In genomic region chr9:124281448-124281791, GRCm38 (mm10) we compare ENCODE assay signal across 8 mouse cellular contexts. TPM values are rescaled to one million over a fixed set of nuclear protein-coding genes. Genes with fewer than 3 reads are reported as not detected.
DNase-seq lines count a peak whose midpoint lies in the region; ATAC-seq and TF ChIP-seq lines count a peak whose summit lies in the region.

No protein-coding gene starts in this region.

- TF ChIP-seq POLR2A in bone marrow, adult 2 months (IDR thresholded peaks at IDR 0.05; ENCODE audit: borderline replicate concordance, control insufficient read depth, low read depth, low read length), result no peak
- no peak for TF ChIP-seq POLR2A in myocyte (IDR thresholded peaks at IDR 0.05; ENCODE audit: insufficient read length, low read depth)

- peaks cover 14% of the 10 kb centered on the region for H3K79me2 ChIP-seq in myocyte (ENCODE audit: control insufficient read depth, insufficient read depth)

- peak overlapping the region; percentile 66 for H3K4me2 ChIP-seq in kidney, postnatal 0 days (ENCODE audit: low read length)
- H3K4me2 ChIP-seq in hindbrain, embryonic 15.5 days, result peak overlapping the region; percentile 81
- peak overlapping the region; percentile 70 for H3K4me2 ChIP-seq in myocyte (ENCODE audit: low read depth)

- H3K4me3 ChIP-seq in kidney, postnatal 0 days (replicated peaks; ENCODE audit: low read depth, low read length), result peak overlapping the region; percentile 77
- peak overlapping the region; percentile 95 for H3K4me3 ChIP-seq in bone marrow, adult 2 months (replicated peaks; ENCODE audit: control insufficient read depth, low read depth, low read length)
- peak overlapping the region; percentile 59 for H3K4me3 ChIP-seq in hindbrain, embryonic 15.5 days
- peak overlapping the region; percentile 41 for H3K4me3 ChIP-seq in myocyte

- peaks cover 11% of the 10 kb centered on the region; the same call in 1 of the 2 replicates for H3K36me3 ChIP-seq in kidney, postnatal 0 days (ENCODE audit: insufficient read depth, low read length)
- peaks cover 12% of the 10 kb centered on the region for H3K36me3 ChIP-seq in hindbrain, embryonic 15.5 days
- H3K36me3 ChIP-seq in myocyte (ENCODE audit: control insufficient read depth, insufficient read depth), result no peaks in the 10 kb centered on the region

- peak overlapping the region; percentile 83 for H3K27ac ChIP-seq in kidney, postnatal 0 days
- H3K27ac ChIP-seq in bone marrow, adult 2 months (ENCODE audit: control insufficient read depth, insufficient read depth, low read depth, low read length, poor library complexity), result no peak overlapping the region
- H3K27ac ChIP-seq in hindbrain, embryonic 15.5 days (replicated peaks), result peak overlapping the region; percentile 80

- DNase-seq in kidney, postnatal 0 days (ENCODE audit: low spot score), result no peak
- DNase-seq in kidney, postnatal 25 days, result no peak
- no peak for DNase-seq in layer of hippocampus, adult 9-10 months (ENCODE audit: low spot score)
- no peak for DNase-seq in layer of hippocampus, postnatal 14 days (ENCODE audit: low spot score in 2 of 2)
- DNase-seq in right cerebral cortex, postnatal 4 days, result no peak

- H3ac ChIP-seq in myocyte (ENCODE audit: control insufficient read depth, insufficient read length), result no peak overlapping the region

- peak overlapping the region; percentile 77; the same call in 1 of the 2 replicates for H3K9ac ChIP-seq in kidney, postnatal 0 days (ENCODE audit: low read depth, low read length)
- peak overlapping the region; percentile 60 for H3K9ac ChIP-seq in hindbrain, embryonic 15.5 days

- no peak for ATAC-seq in kidney, postnatal 0 days (replicated peaks; ENCODE audit: low FRiP score, low read depth)
- no peak for ATAC-seq in hindbrain, embryonic 15.5 days (ENCODE audit: low FRiP score, low read depth)

- 0 out of 2 replicates have a peak, but pooled peaks cover 4% of the 10 kb centered on the region for H3K4me1 ChIP-seq in kidney, postnatal 0 days (replicated peaks; ENCODE audit: insufficient read depth, low read length)
- no peaks in the 10 kb centered on the region; the same call in 1 of the 2 replicates for H3K4me1 ChIP-seq in bone marrow, adult 2 months (ENCODE audit: control insufficient read depth, insufficient read depth, low read length)
- H3K4me1 ChIP-seq in hindbrain, embryonic 15.5 days (replicated peaks), result peaks cover 24% of the 10 kb centered on the region

- no peaks in the 10 kb centered on the region for H3K9me3 ChIP-seq in kidney, postnatal 0 days (replicated peaks; ENCODE audit: low read length)
- peaks cover 3% of the 10 kb centered on the region for H3K9me3 ChIP-seq in hindbrain, embryonic 15.5 days

- 16% methylated on average over 1 of the region's 1 CpGs for WGBS in kidney, postnatal 0 days
- WGBS in bone marrow, adult 2 months, result 22% methylated on average over 1 of the region's 1 CpGs
- WGBS in hindbrain, embryonic 15.5 days, result 20% methylated on average over 1 of the region's 1 CpGs

- TF ChIP-seq CTCF in kidney, postnatal 0 days (IDR thresholded peaks at IDR 0.05; ENCODE audit: low read depth), result no peak
- no peak for TF ChIP-seq CTCF in bone marrow, adult 2 months (IDR thresholded peaks at IDR 0.05; ENCODE audit: control insufficient read depth, insufficient read depth, low read length)

- no peaks in the 10 kb centered on the region for H3K27me3 ChIP-seq in kidney, postnatal 0 days (ENCODE audit: insufficient read depth, low read length)
- H3K27me3 ChIP-seq in hindbrain, embryonic 15.5 days, result no peaks in the 10 kb centered on the region
- no peaks in the 10 kb centered on the region for H3K27me3 ChIP-seq in myocyte (ENCODE audit: control insufficient read depth, insufficient read depth, insufficient read length)

TF ChIP-seq in myocyte, 11 proteins besides CTCF, POLR2A, EP300 and RAD21:
- TF ChIP-seq SRF (IDR thresholded peaks at IDR 0.05; ENCODE audit: control insufficient read depth, insufficient read length, low read depth) (no peak), E2F4 (IDR thresholded peaks at IDR 0.05; ENCODE audit: insufficient read depth) (no peak), MAX (IDR thresholded peaks at IDR 0.05; ENCODE audit: low read depth) (no peak), TCF12 (IDR thresholded peaks at IDR 0.05; ENCODE audit: insufficient read depth, poor library complexity, severe bottlenecking) (no peak)

RNA-seq across cellular contexts. Expression of gene 2010315B03Rik, which starts 31.1 kb away (rescaled TPM):
- polyA plus RNA-seq in kidney, postnatal 0 days (2015; fragmentation: Nextera tagmentation; extraction: Ambion mirVana), result 14.6 and 16.7 TPM in 2 replicates
- 2.2 and 3.7 TPM in 2 replicates for polyA plus RNA-seq in bone marrow, adult 2 months (2011; ENCODE audit: insufficient read depth, insufficient read length, low replicate concordance, missing spikeins)
- polyA plus RNA-seq in hindbrain, embryonic 15.5 days (2015; fragmentation: Nextera tagmentation; extraction: Ambion mirVana), result 12.0 and 14.3 TPM in 2 replicates
- 2.2 TPM for polyA plus RNA-seq in myocyte (2012; fragmentation: generic; extraction: Trizol)
- total RNA-seq in layer of hippocampus, postnatal 14 days (2021), result 10 to 100 TPM; 14.7 to 17.8 TPM

Comparison
In these comparisons a context has a peak if more than half of its experiments do, and no peak if none do; other contexts are left out.
1. H3K4me3 ChIP-seq: peak in every context shown above with its lines; median percentile 95 in bone marrow, adult 2 months; 77 in kidney, postnatal 0 days; 59 in hindbrain, embryonic 15.5 days; 41 in myocyte.